ENCODE assay signal across 25 mouse cellular contexts in the genomic region with DNA sequence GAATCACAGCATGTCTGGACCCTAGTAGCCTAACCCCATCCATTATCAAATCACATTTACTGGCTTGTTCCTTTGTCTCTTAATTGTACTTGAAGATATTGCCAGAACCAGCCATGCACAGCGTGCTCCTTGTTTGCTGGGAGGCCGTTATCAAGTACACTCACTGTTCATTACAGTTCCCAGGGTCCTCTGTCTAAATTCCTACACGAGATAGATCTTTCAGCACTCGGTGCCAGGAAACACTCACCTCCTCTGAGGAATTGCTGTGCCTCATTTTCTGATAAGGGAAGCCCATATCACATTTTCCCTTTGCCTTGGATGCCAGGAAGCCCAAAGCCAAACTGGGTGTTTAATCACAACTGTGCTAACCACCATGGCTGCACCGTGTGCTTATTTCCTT.
DNase-seq lines count a peak whose midpoint lies in the region; ATAC-seq and TF ChIP-seq lines count a peak whose summit lies in the region.
"Had no signal": no experiment of that assay in that cellular context is flagged by ENCODE, and none has a peak within 500 bp of the region (broad histone marks: within the 10 kb centered on the region; RNA-seq: fewer than 3 reads in every experiment).

No protein-coding gene starts in this region.

- WGBS in heart, adult 2 months, result 35% methylated on average over 5 of the region's 5 CpGs
- 31% methylated on average over 5 of the region's 5 CpGs for WGBS in lung, postnatal 0 days
- WGBS in heart, embryonic 16.5 days, result 17% methylated on average over 5 of the region's 5 CpGs
- 54% methylated on average over 5 of the region's 5 CpGs for WGBS in liver, postnatal 0 days (ENCODE audit: insufficient replicate concordance)

- no peaks in the 10 kb centered on the region for H3K79me2 ChIP-seq in heart, adult 2 months (replicated peaks; ENCODE audit: control insufficient read depth, insufficient read depth, low read length)

- ATAC-seq in lung, postnatal 0 days, result no peak
- peak; percentile 82 for ATAC-seq in heart, embryonic 16.5 days (replicated peaks; ENCODE audit: extremely low read depth, insufficient read depth, low FRiP score)
- no peak for ATAC-seq in liver, postnatal 0 days
- ATAC-seq: activated CD4-positive, CD25-positive, alpha-beta regulatory T cell, adult 4 months; forebrain, embryonic 16.5 days; midbrain, embryonic 15.5 days had no signal

- H3K9ac ChIP-seq in heart, adult 2 months (ENCODE audit: low read depth, low read length), result no peak overlapping the region
- H3K9ac ChIP-seq in lung, postnatal 0 days (replicated peaks; ENCODE audit: low read depth), result no peak overlapping the region
- peak overlapping the region; percentile 42; the same call in 1 of the 2 replicates for H3K9ac ChIP-seq in heart, embryonic 16.5 days (ENCODE audit: low read length)
- H3K9ac ChIP-seq in liver, postnatal 0 days (replicated peaks), result no peak overlapping the region
- H3K9ac ChIP-seq: embryonic facial prominence, embryonic 13.5 days; midbrain, embryonic 15.5 days; neural tube, embryonic 15.5 days had no signal

- TF ChIP-seq CTCF in heart, adult 2 months (IDR thresholded peaks at IDR 0.05), result no peak
- no peak for TF ChIP-seq CTCF in lung, postnatal 0 days (IDR thresholded peaks at IDR 0.05)
- no peak for TF ChIP-seq CTCF in liver, postnatal 0 days (IDR thresholded peaks at IDR 0.05; ENCODE audit: low read depth)

- peaks cover 20% of the 10 kb centered on the region for H3K4me1 ChIP-seq in heart, adult 2 months (ENCODE audit: control insufficient read depth, insufficient read depth, low read length)
- no peaks in the 10 kb centered on the region for H3K4me1 ChIP-seq in lung, postnatal 0 days (ENCODE audit: insufficient read depth, low read depth, low read length)
- peaks cover 43% of the 10 kb centered on the region for H3K4me1 ChIP-seq in heart, embryonic 16.5 days (ENCODE audit: control insufficient read depth, insufficient read depth, low read length)
- H3K4me1 ChIP-seq in liver, postnatal 0 days (ENCODE audit: insufficient read depth), result 0 out of 2 replicates have a peak, but pooled peaks cover 9% of the 10 kb centered on the region

- H3K9me3 ChIP-seq in lung, postnatal 0 days (ENCODE audit: low read length), result no peaks in the 10 kb centered on the region
- no peaks in the 10 kb centered on the region for H3K9me3 ChIP-seq in heart, embryonic 16.5 days (replicated peaks; ENCODE audit: control insufficient read depth, low read length)
- H3K9me3 ChIP-seq in liver, postnatal 0 days (ENCODE audit: low read length), result no peaks in the 10 kb centered on the region
- H3K9me3 ChIP-seq: embryonic facial prominence, embryonic 13.5 days; hindbrain, embryonic 10.5 days; limb, embryonic 10.5 days; megakaryocyte, embryonic 14.5 days; midbrain, embryonic 15.5 days; neural tube, embryonic 15.5 days had no signal

- TF ChIP-seq EP300 in heart, adult 2 months (IDR thresholded peaks at IDR 0.05; ENCODE audit: insufficient read depth, low read depth, low read length), result 0 out of 2 replicates have a peak, but pooled peaks have one; percentile 54
- no peak for TF ChIP-seq EP300 in lung, postnatal 0 days (IDR thresholded peaks at IDR 0.05)
- no peak for TF ChIP-seq EP300 in liver, postnatal 0 days (IDR thresholded peaks at IDR 0.05; ENCODE audit: low read depth)

- TF ChIP-seq POLR2A in heart, adult 2 months (IDR thresholded peaks at IDR 0.05; ENCODE audit: insufficient read depth, low read depth, low read length), result no peak

- H3K36me3 ChIP-seq in heart, adult 2 months (ENCODE audit: control insufficient read depth, insufficient read depth, low read length), result peaks cover 8% of the 10 kb centered on the region
- H3K36me3 ChIP-seq in lung, postnatal 0 days (ENCODE audit: insufficient read depth, low read length), result peaks cover 39% of the 10 kb centered on the region
- peaks cover 65% of the 10 kb centered on the region for H3K36me3 ChIP-seq in heart, embryonic 16.5 days (ENCODE audit: control insufficient read depth, insufficient read depth)
- H3K36me3 ChIP-seq in liver, postnatal 0 days (replicated peaks; ENCODE audit: insufficient read depth, low read length), result peaks cover 2% of the 10 kb centered on the region; the same call in 1 of the 2 replicates
- H3K36me3 ChIP-seq: embryonic facial prominence, embryonic 13.5 days; G1E; hindbrain, embryonic 10.5 days; limb, embryonic 10.5 days; midbrain, embryonic 15.5 days; neural tube, embryonic 15.5 days had no signal

- H3K27ac ChIP-seq in heart, adult 2 months, result no peak overlapping the region
- no peak overlapping the region for H3K27ac ChIP-seq in lung, postnatal 0 days (ENCODE audit: low read length)
- H3K27ac ChIP-seq in heart, embryonic 16.5 days (ENCODE audit: low read length), result peak overlapping the region; percentile 93
- no peak overlapping the region for H3K27ac ChIP-seq in liver, postnatal 0 days (ENCODE audit: low read depth)
- H3K27ac ChIP-seq: embryonic facial prominence, embryonic 13.5 days; hindbrain, embryonic 10.5 days; limb, embryonic 10.5 days; midbrain, embryonic 15.5 days; neural tube, embryonic 15.5 days had no signal

- H3K4me2 ChIP-seq in lung, postnatal 0 days (replicated peaks; ENCODE audit: low read depth, low read length), result no peak overlapping the region
- H3K4me2 ChIP-seq in heart, embryonic 16.5 days (ENCODE audit: low read depth, low read length), result no peak overlapping the region
- no peak overlapping the region for H3K4me2 ChIP-seq in liver, postnatal 0 days (ENCODE audit: low read depth, low read length)
- H3K4me2 ChIP-seq: embryonic facial prominence, embryonic 13.5 days; midbrain, embryonic 15.5 days; neural tube, embryonic 15.5 days had no signal

- H3K27me3 ChIP-seq in heart, adult 2 months (ENCODE audit: control insufficient read depth, insufficient read depth, low read length), result no peaks in the 10 kb centered on the region
- no peaks in the 10 kb centered on the region for H3K27me3 ChIP-seq in lung, postnatal 0 days (replicated peaks; ENCODE audit: insufficient read depth, low read length)
- no peaks in the 10 kb centered on the region for H3K27me3 ChIP-seq in heart, embryonic 16.5 days (ENCODE audit: control insufficient read depth, insufficient read depth, low read length)
- H3K27me3 ChIP-seq in liver, postnatal 0 days (ENCODE audit: insufficient read depth, low read length), result no peaks in the 10 kb centered on the region
- H3K27me3 ChIP-seq: embryonic facial prominence, embryonic 13.5 days; midbrain, embryonic 15.5 days; neural tube, embryonic 15.5 days had no signal

- H3K4me3 ChIP-seq in heart, adult 2 months, result no peak overlapping the region
- no peak overlapping the region for H3K4me3 ChIP-seq in lung, postnatal 0 days (ENCODE audit: low read depth, low read length)
- no peak overlapping the region for H3K4me3 ChIP-seq in heart, embryonic 16.5 days (ENCODE audit: low read length)
- H3K4me3 ChIP-seq in liver, postnatal 0 days (ENCODE audit: low read depth, low read length), result no peak overlapping the region
- H3K4me3 ChIP-seq: embryonic facial prominence, embryonic 13.5 days; hindbrain, embryonic 10.5 days; limb, embryonic 10.5 days; megakaryocyte, embryonic 14.5 days; midbrain, embryonic 15.5 days; neural tube, embryonic 15.5 days had no signal

- intact Hi-C loops in heart, adult 2 months (cut with DNase I), result no loop called here
- intact Hi-C loops in heart, postnatal 36 days (cut with DNase I), result loop anchor here (5.0 kb wide), 1 partner anchor 45 kb away; no protein-coding TSS in a partner anchor

- DNase-seq in heart, adult 2 months, result peak in 1 of 2 experiments; percentile 36
- no peak for DNase-seq in heart, postnatal 36 days
- peak; percentile 49 for DNase-seq in lung, postnatal 36 days
- no peak for DNase-seq in lung, postnatal 0 days (ENCODE audit: low spot score)
- no peak for DNase-seq in adrenal gland, postnatal 4 days (ENCODE audit: low spot score in 2 of 2)
- no peak for DNase-seq in liver, postnatal 0 days
- DNase-seq: adrenal gland, postnatal 10 days; cerebellum, adult 11 months; cerebellum, postnatal 14 days; gastrocnemius, postnatal 36 days; kidney, adult 2 months; kidney, postnatal 10 days; lung, adult 18-20 months; right cerebral cortex, postnatal 25 days; thymus, postnatal 14 days had no signal
